Mouse (Mus musculus) mesoderm, embryonic 11.5 days (tissue): ENCODE results near the gene Fam117a.

Source experiments
- DNase-seq: peaks from one replicate; pipeline ENCODE4 v3.0.0-alpha.2; 2012; ENCODE audit warnings: low read depth, low spot score

The Fam117a gene

GRCm38 (mm10) chr11:95330662-95331061 is 6.2 kb upstream of the Fam117a start:
- no peak for DNase-seq

- DNase-seq, result no peak
Observed at GRCm38 (mm10) chr11:95333209-95333608, 3.6 kb upstream of the Fam117a start.

- no peak for DNase-seq
Observed at GRCm38 (mm10) chr11:95333805-95334204, 3.0 kb upstream of the Fam117a start.

GRCm38 (mm10) chr11:95334448-95335060 is 2.3 kb upstream of the Fam117a start:
- DNase-seq, result no peak

DNA sequence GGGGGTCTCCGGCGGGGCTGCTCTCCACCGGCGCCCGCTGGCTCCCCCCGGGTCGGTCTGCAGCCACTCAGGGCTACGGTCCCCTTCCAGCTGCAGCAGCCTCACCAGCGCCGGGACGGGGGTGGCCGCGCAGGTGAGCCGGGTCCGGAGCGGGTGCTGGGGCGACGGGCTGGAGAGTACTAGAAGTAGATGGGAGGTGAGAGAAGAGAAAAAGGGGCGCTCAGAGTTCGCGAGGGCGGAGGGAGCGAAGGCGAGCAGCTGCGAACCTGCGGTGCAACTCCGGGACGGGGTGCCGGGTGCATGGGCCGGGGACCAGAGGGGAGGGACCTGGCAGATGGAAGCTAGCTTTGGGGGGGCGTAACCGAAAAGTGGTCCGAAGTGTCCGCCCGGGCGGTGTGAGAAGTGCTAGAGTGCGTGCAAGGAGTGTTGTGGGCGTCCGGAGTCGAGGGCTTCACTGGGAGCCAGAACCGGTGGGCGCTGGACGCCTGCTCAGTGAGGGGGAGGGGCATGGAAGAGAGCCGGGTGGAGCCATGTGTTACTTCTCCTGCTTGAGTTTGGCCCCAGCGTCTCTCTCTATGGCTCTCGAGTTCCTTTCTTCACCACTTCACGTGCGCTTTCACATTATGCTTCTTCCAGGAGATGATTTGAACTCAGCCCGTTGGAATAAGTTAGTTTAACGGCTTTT is 453 bp downstream of the Fam117a start:
- peak; percentile 75 for DNase-seq

- no peak for DNase-seq
Observed at GRCm38 (mm10) chr11:95337846-95338342, 1.1 kb downstream of the Fam117a start.

GRCm38 (mm10) chr11:95339471-95340021 is 2.7 kb downstream of the Fam117a start:
- peak; percentile 52 for DNase-seq

DNA sequence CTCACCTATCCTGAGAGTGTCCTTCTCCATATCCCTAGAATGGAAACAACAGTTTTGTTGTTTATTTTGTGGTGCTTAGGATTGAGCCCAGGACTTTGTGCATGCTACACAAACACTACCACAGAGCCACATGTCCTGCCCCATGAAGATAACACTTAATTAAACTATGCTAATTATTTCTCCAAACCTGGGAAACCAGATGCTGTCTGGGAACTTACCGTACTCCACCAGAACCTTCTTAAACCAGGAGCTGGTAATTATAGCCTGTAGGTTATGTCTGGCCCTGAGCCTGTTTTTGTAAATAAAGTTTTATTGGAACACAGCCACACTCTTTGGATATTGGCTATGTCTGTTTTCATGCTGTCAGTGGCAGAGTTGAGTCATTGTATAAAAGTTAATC is 3.4 kb downstream of the Fam117a start:
- DNase-seq, result no peak

DNA sequence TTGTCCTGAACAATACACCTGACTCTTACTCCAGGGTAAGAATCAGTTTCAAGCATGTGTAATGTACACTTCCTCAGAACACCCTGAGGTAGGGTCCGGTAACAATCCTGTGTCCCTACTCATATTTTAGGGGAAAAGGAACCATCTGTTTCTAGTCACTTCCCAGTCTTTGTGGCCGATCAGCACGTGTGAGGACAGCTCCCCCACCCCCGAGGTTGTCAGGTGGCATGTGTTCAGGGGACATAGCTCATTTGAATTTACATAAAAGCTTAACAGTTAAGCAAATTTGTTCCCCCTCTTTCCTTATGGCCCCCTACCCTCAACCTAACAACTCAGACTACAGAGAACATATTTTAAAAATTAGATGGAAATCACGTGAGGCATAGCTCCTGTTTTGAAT is 3.8 kb downstream of the Fam117a start:
- DNase-seq, result no peak

DNA sequence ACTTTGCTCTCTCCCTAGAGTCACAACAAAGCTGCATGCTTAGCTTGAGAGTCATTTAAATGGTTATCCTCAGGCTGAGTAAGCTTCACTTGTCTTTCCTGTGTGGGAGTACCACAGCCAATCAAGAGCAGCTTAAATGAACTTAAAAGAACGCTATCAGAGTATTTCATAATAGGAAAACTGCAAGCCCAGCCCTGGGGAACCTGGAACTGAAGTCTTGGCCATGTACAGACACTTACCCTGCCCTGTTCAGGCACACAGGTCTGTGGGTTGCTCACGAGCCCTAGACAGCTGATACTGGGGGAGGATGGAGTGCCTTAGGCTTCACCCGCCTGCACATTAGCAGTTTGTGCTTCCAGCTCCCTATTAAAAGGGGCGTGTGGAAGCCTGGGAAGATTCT is 6.4 kb downstream of the Fam117a start:
- DNase-seq, result no peak

- DNase-seq, result no peak
Observed at GRCm38 (mm10) chr11:95344181-95344580, 7.4 kb downstream of the Fam117a start.

DNA sequence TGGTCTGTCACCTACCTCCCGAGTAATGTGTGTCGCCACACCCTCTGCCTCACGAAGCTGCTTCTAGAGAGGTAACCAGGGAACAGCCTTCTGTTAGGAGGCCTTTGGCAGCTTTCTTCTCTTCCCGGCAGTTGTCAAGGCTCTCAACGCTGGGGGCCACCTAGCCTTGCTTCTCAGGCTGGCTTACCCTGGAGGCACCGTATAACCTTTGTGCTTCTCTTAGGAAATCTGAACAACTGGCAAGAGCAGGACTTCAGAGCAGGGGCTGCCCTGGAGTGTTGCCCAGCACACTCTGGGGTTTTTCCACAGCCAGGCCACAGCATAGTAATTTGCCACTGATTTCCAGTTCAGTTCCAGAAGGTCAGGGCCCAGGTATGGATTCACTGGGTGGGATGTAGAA is 13.5 kb downstream of the Fam117a start:
- DNase-seq, result no peak

DNA sequence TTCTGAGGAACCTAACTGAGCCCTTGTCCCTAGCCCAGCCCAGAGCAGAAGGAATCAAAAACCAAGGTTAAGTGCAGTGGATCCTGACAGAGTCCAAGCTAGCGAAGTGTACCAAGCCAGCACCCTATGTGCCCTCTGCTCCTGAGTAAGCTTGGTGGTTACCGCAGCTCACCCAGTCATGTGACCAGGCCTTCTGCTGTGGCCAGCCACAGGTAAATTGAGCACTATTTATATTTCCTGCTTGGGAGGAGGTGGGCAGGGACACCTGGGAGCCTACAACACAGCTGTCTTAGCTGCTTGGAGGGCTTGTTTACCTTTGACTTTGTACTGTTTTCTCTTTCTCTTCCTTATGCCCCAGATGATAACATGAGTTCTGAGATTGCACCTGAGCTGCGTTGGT is 14.1 kb downstream of the Fam117a start:
- DNase-seq, result no peak

GRCm38 (mm10) chr11:95352686-95353085 is 15.9 kb downstream of the Fam117a start:
- DNase-seq, result no peak

DNA sequence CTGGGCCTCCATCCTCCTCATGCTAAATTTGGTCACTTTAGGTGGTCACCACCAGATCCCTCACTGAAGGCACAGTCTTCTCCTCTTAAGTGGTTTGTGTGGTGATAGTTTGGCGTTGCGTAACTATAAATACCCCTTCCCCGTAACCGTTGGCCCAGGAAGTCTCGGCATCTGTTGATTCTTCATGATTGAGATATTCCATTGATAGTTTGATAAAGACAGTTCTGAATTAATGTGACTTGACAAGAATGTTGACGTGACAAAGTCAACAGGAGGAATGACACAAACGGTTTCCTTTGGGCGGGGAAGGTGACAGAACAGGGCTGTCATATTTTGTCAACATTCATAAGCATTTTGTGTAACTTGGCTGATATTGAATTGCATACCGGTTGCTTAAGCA is 16.4 kb downstream of the Fam117a start:
- no peak for DNase-seq

DNA sequence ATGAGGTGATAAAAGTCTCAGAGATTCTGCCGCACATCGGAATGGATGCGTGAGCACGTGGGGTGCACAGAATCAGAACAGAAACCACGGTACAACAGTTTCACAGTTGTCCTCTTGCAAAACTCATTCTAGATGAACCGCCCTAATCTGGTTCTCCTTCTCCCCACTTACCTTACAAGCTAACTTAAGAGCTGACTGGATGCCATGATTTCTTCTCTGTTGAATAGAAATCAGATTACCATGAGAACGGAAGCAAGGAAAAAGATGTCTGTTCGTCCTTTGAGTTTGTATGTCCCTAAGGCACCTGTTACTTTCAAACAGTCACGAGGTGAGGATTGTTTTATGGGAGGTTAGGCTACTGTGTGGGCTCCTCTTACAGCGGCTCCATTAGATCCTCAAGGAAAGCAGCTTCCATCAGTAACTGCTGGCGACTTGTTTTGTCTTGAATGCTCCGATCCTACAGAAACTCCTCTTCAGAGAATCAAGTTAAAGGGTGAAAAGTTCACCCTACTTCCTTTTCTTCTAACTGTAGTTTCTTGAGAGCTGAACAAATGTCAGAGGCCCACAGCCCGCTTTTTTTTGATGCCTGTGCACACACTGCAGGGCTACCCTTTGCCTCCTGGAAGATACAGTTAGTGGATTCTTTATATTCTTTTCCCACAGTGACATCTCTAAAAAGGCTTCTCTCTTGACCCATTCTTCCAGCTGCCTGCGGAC is 17.6 kb downstream of the Fam117a start:
- no peak for DNase-seq

DNA sequence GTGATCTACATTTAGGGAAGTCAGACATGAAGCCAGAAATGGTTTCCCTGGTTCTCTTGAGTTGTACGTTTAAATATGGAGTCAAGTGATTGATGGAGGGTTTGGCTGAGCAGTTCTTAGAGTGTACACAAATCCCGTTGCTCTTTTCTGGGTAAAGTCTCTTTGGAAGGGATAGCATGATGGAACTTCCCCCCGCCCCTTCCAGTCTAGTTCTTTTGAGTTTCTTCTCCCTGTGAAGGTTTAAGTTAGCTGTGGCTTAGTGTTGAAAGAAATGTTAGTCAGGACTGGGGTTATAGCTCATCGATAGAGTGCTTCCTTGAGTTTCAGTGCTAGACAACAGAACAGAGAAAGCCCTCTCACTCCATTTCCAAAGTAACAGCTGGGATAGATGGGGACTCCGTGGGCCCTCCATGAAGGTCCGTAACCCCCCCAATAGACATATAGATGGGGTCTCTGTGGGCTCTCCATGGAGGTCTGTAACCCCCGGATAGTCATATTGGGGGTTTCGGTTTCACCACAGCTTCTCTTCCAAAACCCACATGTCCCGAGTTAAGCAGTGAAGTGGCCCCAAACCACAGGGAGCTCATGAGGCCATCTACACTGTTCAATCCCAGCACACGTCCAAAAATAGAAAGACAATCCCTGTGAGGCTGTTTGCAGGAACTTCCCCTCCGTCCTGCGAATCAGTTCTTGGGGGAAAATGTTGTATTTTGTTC is 18.3 kb downstream of the Fam117a start:
- DNase-seq, result no peak

DNA sequence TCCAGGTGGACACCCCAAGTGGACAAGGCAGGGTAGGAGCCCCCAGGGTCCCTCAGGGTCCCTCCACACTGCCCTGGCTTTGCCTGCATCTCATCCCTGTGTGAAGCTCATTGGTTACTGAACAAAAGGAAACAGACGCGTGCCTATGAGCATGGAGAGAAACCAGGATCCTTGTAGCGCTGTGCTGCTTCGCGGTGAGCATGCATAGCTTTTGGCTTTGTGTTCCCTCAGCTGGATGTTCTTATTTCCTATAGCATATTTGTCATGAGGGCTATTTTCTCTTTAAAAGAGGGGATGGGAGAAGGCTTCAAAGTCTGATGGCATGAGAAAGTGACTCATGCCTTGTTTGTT is 18.8 kb downstream of the Fam117a start:
- DNase-seq, result no peak

GRCm38 (mm10) chr11:95356039-95356438 is 19.2 kb downstream of the Fam117a start:
- no peak for DNase-seq

- DNase-seq, result no peak
Observed at GRCm38 (mm10) chr11:95356469-95357273, 19.9 kb downstream of the Fam117a start.

- no peak for DNase-seq
Observed at GRCm38 (mm10) chr11:95358263-95358662, 21.4 kb downstream of the Fam117a start.
